Mouse (Mus musculus) stomach, postnatal 0 days (tissue): ENCODE measurements at regions not wholly inside any gene's neighbourhood (a gene's known extent, or its start where the extent isn't known, plus 50 kb on each side); places are given as distances from the start of the nearest gene placed in this dataset.

Source experiments
- CTCF ChIP-seq: IDR thresholded peaks from 2 replicates; pipeline ENCODE4 v1.5.1; 2016; ENCODE audit warnings: antibody characterized with exemption, low read depth, mild to moderate bottlenecking, moderate library complexity
- EP300 ChIP-seq: optimal IDR thresholded peaks from 2 replicates; pipeline ENCODE3; 2016; ENCODE audit warnings: antibody characterized with exemption

DNA sequence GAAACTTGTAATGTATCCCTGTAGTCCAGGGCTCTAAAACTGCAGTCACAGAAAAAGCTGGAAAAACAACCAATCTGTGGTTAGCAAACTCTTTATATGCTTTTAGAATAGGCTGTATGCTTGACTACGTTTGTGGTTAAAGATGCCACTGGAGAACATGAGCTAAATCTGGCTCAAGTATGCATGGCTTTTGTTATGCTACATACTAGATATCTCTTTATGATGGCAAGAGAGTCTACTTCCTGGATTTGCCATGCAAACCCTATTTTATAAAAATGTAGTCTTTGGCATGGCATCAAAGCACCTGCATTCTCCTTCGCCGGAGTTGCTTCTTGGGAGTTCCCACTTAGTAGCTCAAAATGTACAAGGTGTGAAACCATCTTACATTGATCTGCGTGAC is 462.2 kb downstream of the Dmrt2 start:
- no peak for TF ChIP-seq EP300
- TF ChIP-seq CTCF = no peak
